Mouse (Mus musculus) fibroblast of lung, adult 2 months (primary cell): ENCODE results near the gene Zfc3h1.

ENCODE experiments used
- DNase-seq: peaks from one replicate; pipeline ENCODE4 v3.0.0-alpha.2; 2011; ENCODE audit warnings: low read depth

Zfc3h1 gene

GRCm38 (mm10) chr10:115385018-115386002, 551 bp downstream of the Zfc3h1 start:
- no peak for DNase-seq

GRCm38 (mm10) chr10:115387891-115388290, 3.1 kb downstream of the Zfc3h1 start:
- DNase-seq, result no peak

- no peak for DNase-seq
Observed at GRCm38 (mm10) chr10:115391076-115391475, 6.3 kb downstream of the Zfc3h1 start.

- no peak for DNase-seq
Observed at GRCm38 (mm10) chr10:115391896-115392295, 7.1 kb downstream of the Zfc3h1 start.

- peak; percentile 40 for DNase-seq
Observed at GRCm38 (mm10) chr10:115406393-115406792, 21.6 kb downstream of the Zfc3h1 start.

- DNase-seq, result no peak
Observed at GRCm38 (mm10) chr10:115413496-115413895, 28.7 kb downstream of the Zfc3h1 start.

GRCm38 (mm10) chr10:115414056-115414455, 29.3 kb downstream of the Zfc3h1 start:
- no peak for DNase-seq

GRCm38 (mm10) chr10:115421976-115422375, 37.2 kb downstream of the Zfc3h1 start:
- DNase-seq, result no peak

- DNase-seq, result no peak
Observed at GRCm38 (mm10) chr10:115425351-115425750, 40.6 kb downstream of the Zfc3h1 start.

- DNase-seq, result no peak
Observed at GRCm38 (mm10) chr10:115437286-115437685, 52.5 kb downstream of the Zfc3h1 start.

GRCm38 (mm10) chr10:115448614-115449013, 63.9 kb downstream of the Zfc3h1 start:
- no peak for DNase-seq

- no peak for DNase-seq
Observed at GRCm38 (mm10) chr10:115457368-115458021, 72.7 kb downstream of the Zfc3h1 start.

GRCm38 (mm10) chr10:115462646-115463045, 77.9 kb downstream of the Zfc3h1 start:
- DNase-seq, result no peak

- no peak for DNase-seq
Observed at GRCm38 (mm10) chr10:115465072-115465471, 80.3 kb downstream of the Zfc3h1 start.

- no peak for DNase-seq
Observed at GRCm38 (mm10) chr10:115465778-115466177, 81.0 kb downstream of the Zfc3h1 start.

- DNase-seq, result no peak
Observed at GRCm38 (mm10) chr10:115467985-115468384, 83.2 kb downstream of the Zfc3h1 start.

GRCm38 (mm10) chr10:115468632-115469031, 83.9 kb downstream of the Zfc3h1 start:
- DNase-seq, result no peak

GRCm38 (mm10) chr10:115469040-115469439, 84.3 kb downstream of the Zfc3h1 start:
- no peak for DNase-seq

- DNase-seq, result no peak
Observed at GRCm38 (mm10) chr10:115470621-115471334, 86.0 kb downstream of the Zfc3h1 start.

- no peak for DNase-seq
Observed at GRCm38 (mm10) chr10:115473213-115473961, 88.6 kb downstream of the Zfc3h1 start.

- DNase-seq, result no peak
Observed at GRCm38 (mm10) chr10:115475000-115475550, 90.3 kb downstream of the Zfc3h1 start.
